Mouse (Mus musculus) myocyte (in vitro differentiated cells): ENCODE measurements at regions not wholly inside any gene's neighbourhood (a gene's known extent, or its start where the extent isn't known, plus 50 kb on each side); places are given as distances from the start of the nearest gene placed in this dataset.

ENCODE experiments used
- E2F4 ChIP-seq: IDR thresholded peaks from one replicate; pipeline ENCODE4 v1.6.1; 2011; ENCODE audit warnings: mild to moderate bottlenecking, control low read depth, moderate library complexity; ENCODE audit not compliant: insufficient read depth
- MAX ChIP-seq: IDR thresholded peaks from one replicate; pipeline ENCODE4 v1.6.1; 2011; ENCODE audit warnings: low read depth, mild to moderate bottlenecking, control low read depth
- MYOD1 ChIP-seq, 3 experiments: IDR thresholded peaks; one replicate each; pipeline ENCODE4 v1.6.1; 2011; ENCODE audit warnings: control low read depth in 2 of 3, low read depth in 2 of 3, mild to moderate bottlenecking in 2 of 3, moderate library complexity in 1 of 3; ENCODE audit not compliant: insufficient read length in 2 of 3, control insufficient read depth in 1 of 3
- POLR2A ChIP-seq: IDR thresholded peaks from one replicate; pipeline ENCODE4 v1.6.1; 2011; ENCODE audit warnings: low read depth, mild to moderate bottlenecking, control low read depth, moderate library complexity; ENCODE audit not compliant: insufficient read length
- POLR2AphosphoS2 ChIP-seq: IDR thresholded peaks from one replicate; pipeline ENCODE4 v1.6.1; 2011; ENCODE audit warnings: low read depth, control low read depth; ENCODE audit not compliant: insufficient read length
- REST ChIP-seq: IDR thresholded peaks from one replicate; pipeline ENCODE4 v1.6.1; 2011; ENCODE audit warnings: mild to moderate bottlenecking, control low read depth, moderate library complexity; ENCODE audit not compliant: insufficient read depth, insufficient read length
- TCF12 ChIP-seq: IDR thresholded peaks from one replicate; pipeline ENCODE4 v1.6.1; 2011; ENCODE audit warnings: mild to moderate bottlenecking, control low read depth; ENCODE audit not compliant: poor library complexity, insufficient read depth, severe bottlenecking

- TF ChIP-seq POLR2A (no peak), MAX (no peak), POLR2AphosphoS2 (no peak), TCF12 (no peak), MYOD1 (IDR thresholded peaks at IDR 0.05; ENCODE audit: control insufficient read depth in 1 of 3, insufficient read length in 2 of 3, low read depth in 2 of 3) (no peak), REST (no peak), E2F4 (no peak)
These were observed 244.3 kb downstream of the Clic5 start for GRCm38 (mm10) chr17:44432524-44433295.
